Mouse (Mus musculus): Measurements from ENCODE around the gene A4gnt.

The A4gnt gene

DNA sequence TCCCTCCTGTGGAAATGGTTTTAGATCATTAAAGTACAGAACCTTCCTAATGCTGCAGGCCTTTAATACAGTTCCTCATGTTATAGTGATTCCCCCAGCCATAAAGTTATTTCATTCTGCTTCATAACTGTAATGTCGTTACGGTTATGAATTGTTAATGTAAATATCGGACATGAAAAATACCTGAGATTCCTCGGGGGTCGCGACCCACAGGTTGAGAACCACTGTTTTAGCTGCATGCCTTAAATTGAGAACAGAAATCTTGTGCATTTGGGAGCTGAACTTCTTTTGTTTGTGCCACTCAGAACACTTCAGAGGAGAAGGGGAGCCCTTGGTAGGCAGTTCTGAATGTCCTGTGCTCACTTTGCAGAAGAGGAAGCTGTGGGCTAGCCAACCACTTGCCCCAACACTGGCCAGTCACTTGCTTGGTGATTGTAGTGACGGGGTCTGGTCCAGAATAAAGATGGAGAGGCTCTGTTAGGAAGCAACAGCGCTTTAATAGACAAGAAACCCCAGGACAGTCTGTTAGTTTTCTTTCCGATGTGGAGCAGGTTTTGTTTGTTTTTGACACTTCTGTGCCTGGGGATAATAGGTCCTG lies 18.3 kb downstream of the A4gnt start:
- in situ Hi-C loops (cut with MboI; ENCODE audit: unreplicated experiment in 2 of 2): no loop called here

DNA sequence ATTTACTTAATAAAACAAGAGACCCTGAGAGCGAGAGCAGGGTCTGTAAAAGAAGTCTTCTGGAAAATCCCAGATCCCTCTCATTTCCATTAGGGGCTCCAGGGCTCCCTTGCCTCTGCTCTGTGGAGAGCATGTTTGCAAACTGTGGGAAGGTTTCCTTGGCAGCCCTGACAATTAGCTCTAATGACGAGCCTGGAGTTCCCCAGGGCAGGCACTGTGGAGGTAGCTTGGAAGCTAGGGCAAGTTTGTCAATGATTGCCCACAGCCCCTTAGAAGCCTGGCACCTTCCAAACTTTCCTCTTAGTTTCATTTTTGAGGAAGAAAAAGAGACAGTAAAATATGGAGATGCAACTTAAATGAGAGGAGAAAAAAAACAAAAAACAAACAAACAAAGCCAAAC lies 19.5 kb downstream of the A4gnt start:
- in situ Hi-C loops (cut with MboI; ENCODE audit: unreplicated experiment in 2 of 2): no loop called here

DNA sequence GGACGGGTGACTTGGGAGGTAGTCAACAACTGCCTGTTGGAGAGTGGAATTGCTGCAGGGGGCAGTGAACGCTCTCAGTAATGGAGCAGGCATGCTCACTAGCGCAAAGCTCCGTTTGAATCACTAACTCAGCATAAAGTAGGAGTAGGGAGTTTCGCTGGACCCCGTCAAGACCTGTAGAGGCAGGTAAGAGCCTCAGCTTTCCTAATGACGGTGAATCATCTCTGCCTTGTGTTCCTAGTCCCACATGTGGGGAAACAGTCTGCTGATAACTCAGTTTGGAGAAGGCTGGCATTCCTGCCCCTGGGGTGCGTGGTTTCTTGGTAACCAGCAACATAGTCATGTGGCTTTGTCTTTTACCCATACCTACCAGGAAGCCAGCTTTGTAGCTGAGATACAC lies 20.0 kb downstream of the A4gnt start:
- in situ Hi-C loops (cut with MboI; ENCODE audit: unreplicated experiment in 2 of 2): no loop called here

DNA sequence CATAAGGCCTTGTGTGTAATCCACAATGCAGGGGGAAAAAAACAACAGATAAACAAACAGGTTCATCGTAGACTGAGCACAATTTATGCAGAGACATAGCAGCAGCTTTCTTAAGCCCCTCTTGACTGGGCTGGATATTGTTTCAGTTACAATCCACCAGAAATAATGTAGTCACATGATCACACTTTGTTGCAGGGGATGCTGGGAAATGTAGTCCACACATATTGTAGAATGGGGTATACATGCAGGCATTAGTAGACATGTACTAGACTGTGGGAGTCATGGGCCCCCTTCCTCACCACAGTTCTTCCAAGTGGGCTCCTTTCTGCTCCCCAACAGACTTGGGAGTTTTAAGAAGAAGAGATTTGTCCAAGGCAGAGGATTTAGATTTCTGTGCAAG lies 24.5 kb downstream of the A4gnt start:
- in situ Hi-C loops (cut with MboI; ENCODE audit: unreplicated experiment in 2 of 2): no loop called here

DNA sequence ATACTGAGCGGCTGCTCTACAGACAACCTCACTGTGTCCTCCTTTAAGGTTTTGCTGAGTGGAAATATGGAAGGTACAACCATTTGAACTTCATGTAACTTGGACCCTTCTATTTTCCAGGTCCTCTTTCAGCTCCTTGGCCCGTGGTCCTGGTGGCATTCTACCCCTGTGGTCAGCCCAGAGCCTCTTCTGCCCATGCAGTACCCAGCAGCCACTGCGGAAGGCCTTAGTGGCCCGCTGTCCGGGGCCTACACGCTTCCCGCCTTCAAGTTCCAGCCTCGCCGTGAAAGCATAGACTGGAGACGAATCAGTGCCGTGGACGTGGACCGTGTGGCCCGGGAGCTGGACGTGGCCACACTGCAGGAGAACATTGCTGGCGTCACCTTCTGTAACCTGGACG lies 24.9 kb downstream of the A4gnt start:
- in situ Hi-C loops (cut with MboI; ENCODE audit: unreplicated experiment in 2 of 2): no loop called here

DNA sequence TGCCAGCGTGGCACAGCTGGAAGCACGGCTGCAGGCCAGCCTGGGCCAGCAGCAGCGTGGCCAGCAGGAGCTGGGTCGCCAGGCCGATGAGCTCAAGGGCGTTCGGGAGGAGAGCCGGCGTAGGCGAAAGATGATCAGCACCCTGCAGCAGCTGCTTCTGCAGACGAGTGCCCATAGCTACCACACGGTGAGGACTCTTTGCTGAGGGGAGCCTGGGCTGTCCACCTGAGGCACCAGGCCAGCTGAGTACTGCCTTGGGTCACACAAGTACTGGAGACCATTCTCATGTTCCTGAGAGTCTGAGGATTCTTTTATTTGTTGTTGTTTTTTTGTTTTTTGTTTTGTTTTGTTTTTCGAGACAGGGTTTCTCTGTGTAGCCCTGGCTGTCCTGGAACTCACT lies 25.4 kb downstream of the A4gnt start:
- in situ Hi-C loops (cut with MboI; ENCODE audit: unreplicated experiment in 2 of 2): no loop called here

DNA sequence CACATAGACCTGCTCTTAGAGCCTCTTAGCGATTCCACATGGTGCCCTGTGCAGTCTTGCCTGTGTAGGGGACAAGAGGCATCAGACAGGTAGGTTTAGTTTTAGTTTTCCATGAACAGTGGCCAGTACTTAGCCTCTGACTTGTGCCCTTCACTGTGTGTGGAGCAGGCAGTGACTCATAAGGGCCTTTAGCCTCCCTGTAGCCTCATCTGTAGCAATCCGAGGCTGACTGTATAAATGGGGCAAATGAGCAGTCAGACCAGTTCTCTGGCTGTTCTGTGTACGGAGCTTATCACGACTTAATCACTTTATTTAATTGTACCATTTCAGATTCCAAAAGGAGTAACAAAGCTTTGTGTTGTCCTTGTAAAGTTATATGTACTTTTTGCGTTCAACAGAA lies 27.7 kb downstream of the A4gnt start:
- in situ Hi-C loops (cut with MboI; ENCODE audit: unreplicated experiment in 2 of 2): no loop called here

DNA sequence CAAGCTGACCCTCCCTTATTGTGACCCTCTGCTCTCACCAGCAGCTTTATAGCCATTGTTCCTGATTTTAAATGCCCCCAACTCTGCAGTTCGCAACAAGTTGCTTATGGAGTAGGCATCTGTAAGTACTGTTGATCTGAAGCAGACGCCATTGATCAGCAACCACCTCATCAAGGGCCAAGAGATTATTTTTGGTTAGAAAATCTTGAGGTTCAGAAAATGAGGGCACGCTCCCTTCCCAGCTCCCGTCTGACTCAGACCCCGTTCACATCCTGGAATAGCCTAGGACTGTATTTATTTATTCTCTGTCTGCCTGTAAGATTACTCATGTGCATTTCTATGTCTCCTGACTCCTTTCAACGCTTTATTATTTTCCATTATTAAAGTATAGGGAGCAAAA lies 33.1 kb downstream of the A4gnt start:
- in situ Hi-C loops (cut with MboI; ENCODE audit: unreplicated experiment in 2 of 2): no loop called here

DNA sequence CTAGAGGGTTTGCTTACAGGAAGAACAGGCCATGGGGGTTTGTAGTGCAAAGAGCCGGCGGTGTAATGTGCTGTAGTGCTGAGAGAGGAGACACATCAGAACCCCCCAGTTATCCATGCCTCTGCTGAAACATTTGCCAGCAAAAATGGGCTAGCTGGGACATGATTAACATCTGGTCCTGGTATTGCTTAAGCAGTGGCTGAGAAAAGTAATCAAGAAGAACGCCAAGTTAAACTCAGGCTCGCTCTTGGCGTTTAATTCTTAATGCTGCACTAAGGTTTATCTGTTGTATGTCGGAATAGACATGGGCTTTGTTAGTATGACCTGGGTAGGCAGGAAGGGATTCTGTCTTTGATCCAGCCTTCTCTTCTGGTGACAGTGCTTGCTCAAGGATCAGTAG lies 33.8 kb downstream of the A4gnt start:
- in situ Hi-C loops (cut with MboI; ENCODE audit: unreplicated experiment in 2 of 2): no loop called here

DNA sequence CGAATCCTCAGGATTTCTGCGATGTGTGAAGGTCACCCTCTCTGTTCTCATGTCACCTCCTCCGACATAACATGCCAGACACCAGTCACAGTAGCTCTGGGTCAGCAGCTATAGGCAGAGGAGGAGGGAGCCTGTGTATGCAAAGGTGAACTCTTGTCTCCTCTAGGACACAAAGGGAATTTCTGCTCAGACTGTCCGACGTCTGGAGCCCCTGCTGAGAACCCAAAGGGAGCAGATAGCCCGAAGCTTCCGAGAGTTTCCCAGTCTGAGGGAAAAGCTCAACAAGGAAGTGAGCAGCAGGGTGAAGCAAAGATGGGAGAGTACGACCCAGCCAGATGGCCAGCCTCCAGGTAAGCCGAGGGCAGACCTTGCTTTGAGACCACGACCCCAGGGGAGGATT lies 48.5 kb downstream of the A4gnt start:
- in situ Hi-C loops (cut with MboI; ENCODE audit: unreplicated experiment in 2 of 2): loop anchor here (5.0 kb wide), 2 partner anchors 203 to 598 kb away; no protein-coding TSS in a partner anchor

DNA sequence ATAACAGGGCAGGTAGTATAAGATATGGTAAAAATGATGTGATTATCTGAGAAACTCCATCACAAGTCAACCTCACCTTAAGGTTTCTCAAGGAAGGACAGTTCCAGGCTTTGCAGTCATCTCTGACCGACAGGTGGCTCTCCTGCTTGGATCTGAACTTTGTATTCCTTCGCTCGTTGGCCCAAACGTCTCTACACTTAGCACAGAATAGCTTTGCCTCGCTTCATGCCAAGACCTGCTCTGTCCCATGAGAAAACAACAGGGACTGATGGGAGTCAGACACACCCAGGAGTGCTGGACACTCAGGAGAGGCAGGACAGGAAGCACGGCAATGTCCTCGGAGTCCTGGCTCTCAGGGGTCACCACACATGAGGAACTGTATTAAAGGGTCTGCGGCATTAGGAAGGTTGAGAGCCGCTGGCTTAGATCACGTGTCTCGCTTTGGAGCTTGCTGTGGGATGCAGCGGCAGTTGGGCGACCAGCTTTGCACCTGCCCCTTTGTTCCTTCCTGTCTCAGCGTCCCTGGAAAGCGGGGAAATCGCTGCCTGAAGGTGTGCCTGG lies 49.4 kb downstream of the A4gnt start:
- in situ Hi-C loops (cut with MboI; ENCODE audit: unreplicated experiment in 2 of 2): loop anchor here (5.0 kb wide), 2 partner anchors 204 to 599 kb away; no protein-coding TSS in a partner anchor

DNA sequence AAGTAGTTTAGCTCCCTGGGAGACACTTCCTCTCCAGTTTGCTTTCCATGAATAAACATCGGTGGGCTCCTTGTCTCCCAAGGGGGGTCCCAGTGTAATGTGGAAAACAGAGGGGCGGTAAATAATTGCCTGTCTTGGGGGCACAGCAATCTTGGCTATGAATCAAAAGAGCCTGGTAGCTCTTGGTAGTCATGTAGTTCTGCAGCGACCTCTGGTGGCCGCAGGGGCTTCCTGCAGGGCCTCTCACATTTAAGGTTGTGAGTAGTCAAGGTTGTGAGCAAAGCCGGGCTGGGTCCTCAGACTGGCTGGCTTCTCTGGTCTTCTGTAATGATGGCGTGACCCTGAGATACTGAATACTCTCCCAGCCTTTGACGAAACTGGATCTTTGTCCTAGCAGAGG lies 50.1 kb downstream of the A4gnt start:
- in situ Hi-C loops (cut with MboI; ENCODE audit: unreplicated experiment in 2 of 2): loop anchor here (5.0 kb wide), 2 partner anchors 205 to 600 kb away; no protein-coding TSS in a partner anchor

DNA sequence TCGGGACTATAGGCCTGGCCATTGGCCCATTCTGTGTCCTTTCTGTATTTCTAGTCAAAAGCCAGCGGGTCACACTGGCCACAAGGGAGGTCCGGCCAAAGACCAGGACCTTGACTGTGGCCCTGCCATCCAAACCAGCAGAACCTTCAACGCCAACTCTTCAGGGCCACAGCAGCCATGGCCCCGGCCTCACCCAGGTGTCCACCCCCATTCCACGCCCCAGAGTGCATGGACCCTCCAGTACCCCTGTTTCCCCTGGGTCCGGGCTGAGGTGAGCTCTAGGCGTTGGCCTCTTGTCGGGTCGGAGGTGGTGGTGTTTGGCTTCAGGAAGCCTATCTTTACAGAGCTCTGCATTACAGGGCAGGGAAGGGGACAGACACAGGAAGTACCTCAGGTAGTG lies 50.6 kb downstream of the A4gnt start:
- in situ Hi-C loops (cut with MboI; ENCODE audit: unreplicated experiment in 2 of 2): loop anchor here (5.0 kb wide), 2 partner anchors 206 to 601 kb away; no protein-coding TSS in a partner anchor

DNA sequence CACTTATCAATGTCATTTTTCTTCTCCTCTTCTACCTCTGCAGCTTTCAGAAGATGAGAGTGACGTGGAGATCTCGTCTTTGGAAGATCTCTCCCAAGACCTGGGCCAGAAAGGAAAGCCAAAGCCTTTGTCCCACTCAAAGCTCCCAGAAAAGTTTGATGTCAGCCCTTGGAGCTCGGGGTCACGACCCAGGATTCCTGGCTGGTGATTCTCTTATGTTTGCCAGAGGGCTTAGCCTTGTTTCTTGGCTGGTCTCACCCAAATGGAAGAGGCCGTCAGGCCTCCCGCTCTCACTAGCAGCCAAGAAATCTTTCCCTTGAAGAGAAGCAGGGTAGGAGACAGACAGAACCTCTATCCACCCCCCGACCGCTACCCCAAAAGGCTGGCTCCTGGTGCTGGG lies 55.3 kb downstream of the A4gnt start:
- in situ Hi-C loops (cut with MboI; ENCODE audit: unreplicated experiment in 2 of 2): no loop called here

DNA sequence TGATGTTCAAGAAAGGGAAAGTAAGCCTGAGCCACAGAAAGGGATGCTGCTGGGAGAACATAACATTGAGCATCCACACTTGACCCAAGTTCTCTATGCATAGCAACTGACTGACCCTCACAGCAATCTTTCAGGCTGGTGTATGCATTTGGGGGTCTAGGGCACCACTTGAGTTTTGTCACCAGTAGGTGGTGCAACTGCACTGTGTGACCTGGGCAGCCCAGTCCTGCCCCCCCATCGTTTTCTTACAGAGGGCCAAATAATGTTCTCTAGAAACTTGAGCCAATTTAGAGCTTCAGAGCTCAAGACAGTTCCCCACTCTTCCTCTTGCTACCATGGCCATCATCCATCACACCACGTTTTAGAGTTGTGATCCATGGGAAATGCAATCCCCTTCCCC lies 59.3 kb downstream of the A4gnt start:
- in situ Hi-C loops (cut with MboI; ENCODE audit: unreplicated experiment in 2 of 2): no loop called here
